Mouse (Mus musculus) limb, embryonic 10.5 days (tissue): ENCODE results near the gene Ciz1. TPM values are rescaled to one million over a fixed set of nuclear protein-coding genes. Genes with fewer than 3 reads are reported as not detected.

Experiments
- DNase-seq: peaks from one replicate; pipeline ENCODE4 v3.0.0-alpha.2; 2017; ENCODE audit warnings: low spot score
- H3K27ac ChIP-seq: fragments of 300-500 bp; sonication (generic); 2 replicates; pipeline ENCODE4 v1.5.1; 2016; ENCODE audit warnings: mild to moderate bottlenecking
- H3K27me3 ChIP-seq: fragments of 300-500 bp; sonication (generic); 2 replicates; pipeline ENCODE4 v1.6.1; 2016; ENCODE audit warnings: low read depth, mild to moderate bottlenecking; ENCODE audit not compliant: poor library complexity, severe bottlenecking
- H3K36me3 ChIP-seq: fragments of 300-500 bp; sonication (generic); 2 replicates; pipeline ENCODE4 v1.6.1; 2016; ENCODE audit warnings: mild to moderate bottlenecking, moderate library complexity
- H3K4me1 ChIP-seq: fragments of 300-500 bp; sonication (generic); 2 replicates; pipeline ENCODE4 v1.6.1; 2016
- H3K4me3 ChIP-seq: fragments of 300-500 bp; sonication (generic); 2 replicates; pipeline ENCODE4 v1.5.1; 2016; ENCODE audit warnings: mild to moderate bottlenecking, moderate library complexity
- H3K9me3 ChIP-seq: fragments of 300-500 bp; sonication (generic); replicated peaks from 2 replicates; pipeline ENCODE4 v1.6.1; 2016; ENCODE audit warnings: mild to moderate bottlenecking
- WGBS: fragments of 180-500 bp; shearing (Covaris S2); methylation state at CpG from one replicate; pipeline ENCODE4 v1.1.7; 2016; 5-methylcytosine and 5-hydroxymethylcytosine counted together
- polyA plus RNA-seq: library from polyadenylated mRNA; unstranded; fragments of >200 nt; fragmentation: Nextera tagmentation; extraction: Ambion mirVana; gene quantifications from 2 replicates; pipeline ENCODE4 v1.2.1, GENCODE M21; 2016

Gene Ciz1
- polyA plus RNA-seq, 1 experiment from 2014 or later: 74.8 TPM

DNA sequence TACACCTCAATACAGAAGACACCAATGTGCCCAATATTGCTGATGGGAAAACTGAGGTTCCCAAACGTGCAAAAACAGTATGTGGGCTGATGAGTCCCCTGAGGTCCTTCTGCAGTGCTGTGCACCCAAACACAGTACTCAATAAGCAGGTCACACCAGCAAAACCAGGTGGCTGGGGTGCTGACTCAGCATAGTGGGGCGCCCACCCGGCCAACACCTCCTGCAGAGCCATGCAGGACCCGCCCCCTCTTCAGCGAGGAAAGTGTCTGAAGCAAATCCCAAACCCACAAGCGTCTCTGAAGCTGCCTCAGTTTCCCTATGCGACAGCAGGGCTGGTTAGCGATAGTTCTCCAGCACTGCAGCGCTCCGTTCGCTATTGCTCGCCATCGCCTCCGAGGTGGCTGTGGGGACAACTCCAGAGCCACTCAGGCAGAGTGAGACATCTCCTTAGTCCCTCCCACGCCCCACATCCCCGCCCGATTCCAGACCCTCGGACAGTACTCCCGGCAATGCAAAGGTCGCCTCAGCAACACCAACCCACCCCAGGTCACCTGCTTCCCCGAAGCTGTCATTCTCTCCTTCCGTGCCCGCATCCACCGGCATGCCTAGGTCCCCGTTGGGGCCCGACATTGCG is 29.1 kb downstream of the Ciz1 start:
- no peaks in the 10 kb centered on the region for H3K9me3 ChIP-seq
- peak overlapping the region; percentile 73 for H3K4me3 ChIP-seq
- peaks cover 41% of the 10 kb centered on the region for H3K36me3 ChIP-seq
- under 1% methylated on average over 27 of the region's 27 CpGs for WGBS
- H3K27me3 ChIP-seq: peaks cover 22% of the 10 kb centered on the region
- H3K4me1 ChIP-seq: peaks cover 19% of the 10 kb centered on the region
- DNase-seq: no peak
- peak overlapping the region; percentile 73 for H3K27ac ChIP-seq

DNA sequence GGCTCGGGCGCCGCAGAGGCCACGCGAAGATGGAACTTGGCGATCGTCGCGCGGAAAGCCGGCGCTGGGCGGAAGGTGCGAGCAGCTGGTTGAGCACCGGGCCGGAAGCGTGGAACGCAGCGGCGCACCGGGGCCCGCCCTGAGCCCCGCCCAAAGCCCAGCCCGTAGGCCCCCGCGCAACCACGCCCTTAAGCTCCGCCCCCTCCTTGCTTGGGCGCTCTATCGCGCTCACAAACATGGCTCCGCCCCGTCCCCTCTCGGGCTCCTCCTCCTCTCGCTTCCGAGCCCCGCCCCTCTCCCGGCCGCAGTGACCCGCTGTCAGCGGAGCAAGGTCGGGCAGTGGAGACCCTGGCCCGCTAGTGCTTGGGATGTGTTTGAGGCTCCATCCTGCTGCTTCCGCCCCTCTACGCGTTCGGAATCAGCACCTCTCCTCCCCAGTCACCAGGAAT is 29.7 kb downstream of the Ciz1 start, which contains the start of gene 1110008P14Rik:
Gene 1110008P14Rik, minus strand, starts transcription at position 164 of the 449 bp plus-strand sequence.
- no peaks in the 10 kb centered on the region for H3K9me3 ChIP-seq
- peak within 1 kb of the TSS; percentile 73 for H3K4me3 ChIP-seq
- peak; percentile 93 for DNase-seq
- peaks cover 23% of the 10 kb centered on the region for H3K27me3 ChIP-seq
- peak within 1 kb of the TSS; percentile 73 for H3K27ac ChIP-seq
- peaks cover 24% of the 10 kb centered on the region for H3K4me1 ChIP-seq
- H3K36me3 ChIP-seq: peaks cover 36% of the 10 kb centered on the region
- under 1% methylated on average over 45 of the region's 47 CpGs for WGBS

- no peaks in the 10 kb centered on the region for H3K9me3 ChIP-seq
- DNase-seq: no peak
- WGBS: 77% methylated on average over 2 of the region's 2 CpGs
- H3K4me3 ChIP-seq: peak overlapping the region; percentile 73; the same call in 1 of the 2 replicates
- peaks cover 27% of the 10 kb centered on the region for H3K36me3 ChIP-seq
- H3K27me3 ChIP-seq: peaks cover 30% of the 10 kb centered on the region
- peaks cover 32% of the 10 kb centered on the region for H3K4me1 ChIP-seq
- H3K27ac ChIP-seq: no peak overlapping the region
Measured at GRCm38 (mm10) chr2:32382689-32383088, 30.6 kb downstream of the Ciz1 start.

- Histone ChIP-seq H3K9me3 (no peaks in the 10 kb centered on the region), H3K27ac (peak within 1 kb of the TSS; percentile 54), H3K36me3 (no peaks in the 10 kb centered on the region), H3K4me3 (no peak within 1 kb of the TSS), H3K4me1 (peaks cover 40% of the 10 kb centered on the region), H3K27me3 (peaks cover 24% of the 10 kb centered on the region)
- 70% methylated on average over 5 of the region's 5 CpGs for WGBS
- DNase-seq: no peak
Measured at GRCm38 (mm10) chr2:32387706-32388490, 35.8 kb downstream of the Ciz1 start, which contains the start of gene Lcn2. TSS of gene Lcn2 (minus strand) at chr2:32388252.

GRCm38 (mm10) chr2:32389157-32389556 is 37.0 kb downstream of the Ciz1 start:
- WGBS: 84% methylated on average over 2 of the region's 2 CpGs
- H3K4me1 ChIP-seq: peaks cover 40% of the 10 kb centered on the region

GRCm38 (mm10) chr2:32390871-32391270 is 38.7 kb downstream of the Ciz1 start:
- H3K9me3 ChIP-seq: no peaks in the 10 kb centered on the region
- no peaks in the 10 kb centered on the region for H3K36me3 ChIP-seq
- peaks cover 47% of the 10 kb centered on the region for H3K4me1 ChIP-seq
- H3K4me3 ChIP-seq: no peak overlapping the region
- 77% methylated on average over 8 of the region's 8 CpGs for WGBS
- DNase-seq: no peak
- H3K27me3 ChIP-seq: 0 out of 2 replicates have a peak, but pooled peaks cover 12% of the 10 kb centered on the region
- peak overlapping the region; percentile 40; the same call in 1 of the 2 replicates for H3K27ac ChIP-seq

More at GRCm38 (mm10) chr2:32389157-32389556, 37.0 kb downstream of the Ciz1 start:
- Histone ChIP-seq H3K27ac (peak overlapping the region; percentile 54; the same call in 1 of the 2 replicates), H3K27me3 (peaks cover 12% of the 10 kb centered on the region; the same call in 1 of the 2 replicates), H3K9me3 (no peaks in the 10 kb centered on the region), H3K4me3 (no peak overlapping the region), H3K36me3 (no peaks in the 10 kb centered on the region)
- DNase-seq: no peak

GRCm38 (mm10) chr2:32392063-32392462 is 39.9 kb downstream of the Ciz1 start:
- Histone ChIP-seq H3K27ac (no peak overlapping the region), H3K27me3 (0 out of 2 replicates have a peak, but pooled peaks cover 9% of the 10 kb centered on the region), H3K36me3 (0 out of 2 replicates have a peak, but pooled peaks cover 4% of the 10 kb centered on the region), H3K4me3 (no peak overlapping the region), H3K9me3 (no peaks in the 10 kb centered on the region), H3K4me1 (peaks cover 50% of the 10 kb centered on the region)
- 94% methylated on average over 5 of the region's 5 CpGs for WGBS
- DNase-seq: no peak

GRCm38 (mm10) chr2:32394973-32395372 is 42.8 kb downstream of the Ciz1 start:
- no peaks in the 10 kb centered on the region for H3K9me3 ChIP-seq
- peak overlapping the region; percentile 97 for H3K4me3 ChIP-seq
- peak; percentile 52 for DNase-seq
- WGBS: 7% methylated on average over 8 of the region's 8 CpGs
- peaks cover 37% of the 10 kb centered on the region for H3K4me1 ChIP-seq
- H3K27ac ChIP-seq: peak overlapping the region; percentile 84
- H3K36me3 ChIP-seq: peaks cover 26% of the 10 kb centered on the region
- no peaks in the 10 kb centered on the region for H3K27me3 ChIP-seq

DNA sequence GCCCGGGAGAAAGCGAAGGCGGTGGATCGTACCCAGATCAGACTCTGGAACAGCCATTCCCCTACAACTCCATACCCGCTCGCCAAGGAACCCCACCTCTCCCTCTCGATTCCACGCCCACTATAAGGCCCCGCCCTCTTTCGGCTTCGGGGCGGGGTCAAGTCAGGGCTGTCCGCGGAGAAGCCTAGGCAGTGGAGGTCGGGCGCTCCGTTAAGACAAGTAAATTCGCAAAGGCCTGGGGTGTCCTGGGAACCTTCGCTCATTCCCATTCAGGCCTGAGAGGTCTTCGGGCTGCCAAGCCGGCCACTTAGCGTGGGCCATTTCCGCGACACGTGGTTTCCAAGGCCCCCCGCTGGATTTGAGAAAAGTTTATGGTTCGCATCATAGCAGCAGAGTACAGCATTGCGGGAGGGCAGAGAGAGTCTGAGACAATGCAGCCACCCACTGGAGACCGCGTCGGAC is 43.4 kb downstream of the Ciz1 start, which contains the start of gene Ptges2:
Gene Ptges2, plus strand, starts transcription at position 413 of the 462 bp plus-strand sequence.
- H3K4me1 ChIP-seq: peaks cover 36% of the 10 kb centered on the region
- peak; percentile 90 for DNase-seq
- no peaks in the 10 kb centered on the region for H3K9me3 ChIP-seq
- under 1% methylated on average over 31 of the region's 31 CpGs for WGBS
- peak within 1 kb of the TSS; percentile 84 for H3K27ac ChIP-seq
- H3K36me3 ChIP-seq: peaks cover 32% of the 10 kb centered on the region
- H3K4me3 ChIP-seq: peak within 1 kb of the TSS; percentile 97
- H3K27me3 ChIP-seq: no peaks in the 10 kb centered on the region

- H3K27ac ChIP-seq: peak overlapping the region; percentile 84
- H3K27me3 ChIP-seq: no peaks in the 10 kb centered on the region
- peak; percentile 89 for DNase-seq
- no peaks in the 10 kb centered on the region for H3K9me3 ChIP-seq
- under 1% methylated on average over 57 of the region's 59 CpGs for WGBS
- H3K36me3 ChIP-seq: peaks cover 37% of the 10 kb centered on the region
- H3K4me3 ChIP-seq: peak overlapping the region; percentile 97
- peaks cover 30% of the 10 kb centered on the region for H3K4me1 ChIP-seq
Measured at GRCm38 (mm10) chr2:32395946-32396621, 44.0 kb downstream of the Ciz1 start.

- Histone ChIP-seq H3K27ac (peak overlapping the region; percentile 84), H3K9me3 (no peaks in the 10 kb centered on the region)
Measured at GRCm38 (mm10) chr2:32396695-32397094, 44.6 kb downstream of the Ciz1 start.

GRCm38 (mm10) chr2:32404663-32405062 is 52.5 kb downstream of the Ciz1 start:
- Histone ChIP-seq H3K27ac (peak overlapping the region; percentile 2; the same call in 1 of the 2 replicates), H3K36me3 (peaks cover 39% of the 10 kb centered on the region), H3K9me3 (no peaks in the 10 kb centered on the region), H3K4me3 (no peak overlapping the region), H3K27me3 (no peaks in the 10 kb centered on the region), H3K4me1 (peaks cover 14% of the 10 kb centered on the region)
- peak; percentile 97 for DNase-seq
- WGBS: 17% methylated on average over 2 of the region's 2 CpGs

More at GRCm38 (mm10) chr2:32396695-32397094, 44.6 kb downstream of the Ciz1 start:
- peaks cover 43% of the 10 kb centered on the region for H3K36me3 ChIP-seq
- no peaks in the 10 kb centered on the region for H3K27me3 ChIP-seq
- WGBS: under 1% methylated on average over 15 of the region's 15 CpGs
- no peak for DNase-seq
- H3K4me1 ChIP-seq: peaks cover 28% of the 10 kb centered on the region
- peak overlapping the region; percentile 97 for H3K4me3 ChIP-seq
